Mouse (Mus musculus): ENCODE data around the gene Sufu. TPM values are rescaled to one million over a fixed set of nuclear protein-coding genes. Genes with fewer than 3 reads are reported as not detected.

The Sufu gene
- total RNA-seq (2021) = 10 to 100 TPM; 19.4 to 20.1 TPM
- long read RNA-seq, experiment 1, full-length matches to known transcripts = 18 of 28 reads
- long read RNA-seq, experiment 1, partial matches to known transcripts = 2 of 28 reads
- long read RNA-seq, experiment 1, other reads (novel, unspliced or antisense) = 8 of 28 reads
- long read RNA-seq, experiment 2, full-length matches to known transcripts = 25 of 31 reads
- long read RNA-seq, experiment 2, partial matches to known transcripts = 1 of 31 reads
- long read RNA-seq, experiment 2, other reads (novel, unspliced or antisense) = 5 of 31 reads

GRCm38 (mm10) chr19:46396686-46397435 lies at the start of gene Sufu:
Sufu (plus strand) TSS chr19:46396896.
- H3K27ac ChIP-seq = peak within 1 kb of the TSS; percentile 87
- peak within 1 kb of the TSS; percentile 94 for H3K4me3 ChIP-seq
- TF ChIP-seq CTCF (IDR thresholded peaks at IDR 0.05) = peak; percentile 87
- intact Hi-C loops (cut with DNase I) = loop anchor here (1.0 to 5.0 kb wide), 2 partner anchors 27 to 130 kb away; no protein-coding TSS in a partner anchor
- peak; percentile 97 to 98 for DNase-seq (ENCODE audit: extremely low spot score in 1 of 2, low spot score in 2 of 2)

- TF ChIP-seq CTCF (IDR thresholded peaks at IDR 0.05) = no peak
- no peak overlapping the region for H3K4me3 ChIP-seq
- no peak for DNase-seq (ENCODE audit: extremely low spot score in 1 of 2, low spot score in 2 of 2)
- intact Hi-C loops (cut with DNase I) = loop anchor here (5.0 kb wide), 1 partner anchor 155 kb away; the partner anchor contains the start of gene Trim8
- no peak overlapping the region for H3K27ac ChIP-seq
Measured at GRCm38 (mm10) chr19:46347146-46347545, 49.5 kb upstream of the Sufu start.

- no peak for DNase-seq (ENCODE audit: extremely low spot score in 1 of 2, low spot score in 2 of 2)
- intact Hi-C loops (cut with DNase I) = loop anchor here (2.0 to 5.0 kb wide), 2 partner anchors 47 to 154 kb away; partner anchors contain the start of genes Actr1a and Trim8
- Histone ChIP-seq H3K4me3 (peak overlapping the region; percentile 83), H3K27ac (peak overlapping the region; percentile 94)
- TF ChIP-seq CTCF (IDR thresholded peaks at IDR 0.05) = no peak
Measured at GRCm38 (mm10) chr19:46347936-46348668, 48.6 kb upstream of the Sufu start.

GRCm38 (mm10) chr19:46348761-46349458 lies 47.8 kb upstream of the Sufu start:
- peak; percentile 92 to 94 for DNase-seq (ENCODE audit: extremely low spot score in 1 of 2, low spot score in 2 of 2)
- TF ChIP-seq CTCF (IDR thresholded peaks at IDR 0.05) = no peak; the same call in 1 of the 2 replicates
- peak overlapping the region; percentile 83 for H3K4me3 ChIP-seq
- intact Hi-C loops (cut with DNase I) = loop anchor here (2.0 to 5.0 kb wide), 2 partner anchors 46 to 153 kb away; partner anchors contain the start of genes Actr1a and Trim8
- peak overlapping the region; percentile 94 for H3K27ac ChIP-seq

- no peak for DNase-seq (ENCODE audit: extremely low spot score in 1 of 2, low spot score in 2 of 2)
- H3K4me3 ChIP-seq = peak overlapping the region; percentile 83
- intact Hi-C loops (cut with DNase I) = loop anchor here (2.0 to 5.0 kb wide), 2 partner anchors 45 to 153 kb away; partner anchors contain the start of genes Actr1a and Trim8
- peak overlapping the region; percentile 85 for H3K27ac ChIP-seq
- no peak for TF ChIP-seq CTCF (IDR thresholded peaks at IDR 0.05)
Measured at GRCm38 (mm10) chr19:46349550-46349949, 47.1 kb upstream of the Sufu start.

- H3K27ac ChIP-seq = peak within 1 kb of the TSS; percentile 85
- intact Hi-C loops (cut with DNase I) = no loop called here
- no peak for DNase-seq (ENCODE audit: extremely low spot score in 1 of 2, low spot score in 2 of 2)
- H3K4me3 ChIP-seq = peak within 1 kb of the TSS; percentile 83
- TF ChIP-seq CTCF (IDR thresholded peaks at IDR 0.05) = no peak
Measured at GRCm38 (mm10) chr19:46350168-46350932, 46.3 kb upstream of the Sufu start, which contains the start of gene 2310034G01Rik. 2310034G01Rik (minus strand) TSS chr19:46350302.

- peak overlapping the region; percentile 74 for H3K4me3 ChIP-seq
- peak; percentile 90 to 91 for DNase-seq (ENCODE audit: extremely low spot score in 1 of 2, low spot score in 2 of 2)
- H3K27ac ChIP-seq = peak overlapping the region; percentile 92
- no peak for TF ChIP-seq CTCF (IDR thresholded peaks at IDR 0.05)
- intact Hi-C loops (cut with DNase I) = loop anchor here (2.0 kb wide), 1 partner anchor 18 kb away; the partner anchor contains the start of gene Cuedc2
Measured at GRCm38 (mm10) chr19:46356701-46357138, 40.0 kb upstream of the Sufu start.

GRCm38 (mm10) chr19:46357344-46358280 lies 39.1 kb upstream of the Sufu start:
- Histone ChIP-seq H3K4me3 (peak overlapping the region; percentile 74), H3K27ac (no peak overlapping the region; the same call in none of the 2 replicates)
- intact Hi-C loops (cut with DNase I) = loop anchor here (2.0 kb wide), 1 partner anchor 19 kb away; the partner anchor contains the start of gene Cuedc2
- DNase-seq (ENCODE audit: extremely low spot score in 1 of 2, low spot score in 2 of 2) = no peak
- no peak for TF ChIP-seq CTCF (IDR thresholded peaks at IDR 0.05)

- TF ChIP-seq CTCF (IDR thresholded peaks at IDR 0.05) = no peak
- Histone ChIP-seq H3K27ac (no peak overlapping the region), H3K4me3 (no peak overlapping the region)
- DNase-seq (ENCODE audit: extremely low spot score in 1 of 2, low spot score in 2 of 2) = no peak
- intact Hi-C loops (cut with DNase I) = no loop called here
Measured at GRCm38 (mm10) chr19:46358381-46358780, 38.3 kb upstream of the Sufu start.
